Mouse (Mus musculus) liver, embryonic 15.5 days (tissue): ENCODE data around the gene Olfm1. TPM values are rescaled to one million over a fixed set of nuclear protein-coding genes. Genes with fewer than 3 reads are reported as not detected.

Experiments used
- ATAC-seq: fragments of 200-750 bp; cut with Nextera tagmentation; 2 replicates; pipeline ENCODE4 v1.8.0; 2017; ENCODE audit warnings: moderate number of reproducible peaks, mild to moderate bottlenecking, moderate library complexity; ENCODE audit not compliant: insufficient read depth
- H3K27ac ChIP-seq: fragments of 300-500 bp; sonication (generic); replicated peaks from 2 replicates; pipeline ENCODE4 v1.5.1; 2015; ENCODE audit warnings: mild to moderate bottlenecking, inconsistent platforms
- H3K27me3 ChIP-seq: fragments of 300-500 bp; sonication (generic); 2 replicates; pipeline ENCODE4 v1.6.1; 2015; ENCODE audit warnings: mild to moderate bottlenecking, inconsistent platforms
- H3K36me3 ChIP-seq: fragments of 300-500 bp; sonication (generic); replicated peaks from 2 replicates; pipeline ENCODE4 v1.6.1; 2015; ENCODE audit warnings: moderate library complexity, mild to moderate bottlenecking, inconsistent platforms
- H3K4me1 ChIP-seq: fragments of 300-500 bp; sonication (generic); replicated peaks from 2 replicates; pipeline ENCODE4 v1.6.1; 2015; ENCODE audit warnings: inconsistent platforms
- H3K4me2 ChIP-seq: fragments of 300-500 bp; sonication (generic); 2 replicates; pipeline ENCODE4 v1.6.1; 2015; ENCODE audit warnings: moderate library complexity, mild to moderate bottlenecking, inconsistent platforms
- H3K4me3 ChIP-seq: fragments of 300-500 bp; sonication (generic); replicated peaks from 2 replicates; pipeline ENCODE4 v1.5.1; 2015; ENCODE audit warnings: mild to moderate bottlenecking, inconsistent platforms
- H3K9ac ChIP-seq: fragments of 300-500 bp; sonication (generic); 2 replicates; pipeline ENCODE4 v1.6.1; 2015; ENCODE audit warnings: moderate library complexity, mild to moderate bottlenecking, inconsistent platforms
- H3K9me3 ChIP-seq: fragments of 300-500 bp; sonication (generic); replicated peaks from 2 replicates; pipeline ENCODE4 v1.6.1; 2016; ENCODE audit warnings: inconsistent platforms
- WGBS: fragments of 180-500 bp; shearing (Covaris S2); methylation state at CpG from one replicate; pipeline ENCODE4 v1.1.7; 2015; ENCODE audit warnings: mixed read lengths; ENCODE audit not compliant: insufficient replicate concordance; 5-methylcytosine and 5-hydroxymethylcytosine counted together
- polyA plus RNA-seq: library from polyadenylated mRNA; unstranded; fragments of >200 nt; fragmentation: Nextera tagmentation; extraction: Ambion mirVana; gene quantifications from 2 replicates; pipeline ENCODE4 v1.2.1, GENCODE M21; 2015

The Olfm1 gene
- polyA plus RNA-seq, 1 experiment from 2014 or later = 1.4 TPM

- WGBS = 51% methylated on average over 5 of the region's 5 CpGs
- no peak overlapping the region for H3K4me2 ChIP-seq
- H3K4me1 ChIP-seq = no peaks in the 10 kb centered on the region
- no peaks in the 10 kb centered on the region for H3K36me3 ChIP-seq
- no peak overlapping the region for H3K27ac ChIP-seq
- no peaks in the 10 kb centered on the region for H3K9me3 ChIP-seq
- H3K9ac ChIP-seq = no peak overlapping the region
- H3K4me3 ChIP-seq = no peak overlapping the region
- no peak for ATAC-seq
- peaks cover 13% of the 10 kb centered on the region; the same call in 1 of the 2 replicates for H3K27me3 ChIP-seq
Observed at GRCm38 (mm10) chr2:28216211-28216775, 23.5 kb downstream of the Olfm1 start.

DNA sequence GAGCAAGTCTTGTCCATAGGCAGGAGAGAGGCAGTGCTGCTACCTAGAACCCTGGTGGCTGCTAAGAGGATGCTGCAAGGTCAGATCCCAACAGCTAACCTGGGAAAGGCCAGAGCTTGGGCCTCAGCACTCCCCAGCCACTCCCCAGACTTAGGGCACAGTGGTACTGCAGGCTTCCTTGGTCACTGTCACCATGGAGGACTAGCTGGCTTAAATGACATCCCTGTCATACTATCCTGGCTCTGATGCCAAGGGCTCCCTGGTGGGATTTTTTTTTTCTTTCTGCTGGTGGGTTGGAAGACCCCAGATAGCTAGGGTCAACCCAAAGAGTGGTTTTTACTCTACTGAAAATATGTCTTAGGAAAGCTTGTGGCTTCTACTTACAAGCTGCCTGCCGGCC lies 25.0 kb downstream of the Olfm1 start:
- Histone ChIP-seq H3K36me3 (no peaks in the 10 kb centered on the region), H3K9ac (no peak overlapping the region), H3K4me2 (no peak overlapping the region), H3K9me3 (no peaks in the 10 kb centered on the region), H3K27me3 (peaks cover 3% of the 10 kb centered on the region; the same call in 1 of the 2 replicates), H3K4me3 (no peak overlapping the region), H3K4me1 (no peaks in the 10 kb centered on the region), H3K27ac (no peak overlapping the region)
- no peak for ATAC-seq
- 65% methylated on average over 1 of the region's 1 CpGs for WGBS

DNA sequence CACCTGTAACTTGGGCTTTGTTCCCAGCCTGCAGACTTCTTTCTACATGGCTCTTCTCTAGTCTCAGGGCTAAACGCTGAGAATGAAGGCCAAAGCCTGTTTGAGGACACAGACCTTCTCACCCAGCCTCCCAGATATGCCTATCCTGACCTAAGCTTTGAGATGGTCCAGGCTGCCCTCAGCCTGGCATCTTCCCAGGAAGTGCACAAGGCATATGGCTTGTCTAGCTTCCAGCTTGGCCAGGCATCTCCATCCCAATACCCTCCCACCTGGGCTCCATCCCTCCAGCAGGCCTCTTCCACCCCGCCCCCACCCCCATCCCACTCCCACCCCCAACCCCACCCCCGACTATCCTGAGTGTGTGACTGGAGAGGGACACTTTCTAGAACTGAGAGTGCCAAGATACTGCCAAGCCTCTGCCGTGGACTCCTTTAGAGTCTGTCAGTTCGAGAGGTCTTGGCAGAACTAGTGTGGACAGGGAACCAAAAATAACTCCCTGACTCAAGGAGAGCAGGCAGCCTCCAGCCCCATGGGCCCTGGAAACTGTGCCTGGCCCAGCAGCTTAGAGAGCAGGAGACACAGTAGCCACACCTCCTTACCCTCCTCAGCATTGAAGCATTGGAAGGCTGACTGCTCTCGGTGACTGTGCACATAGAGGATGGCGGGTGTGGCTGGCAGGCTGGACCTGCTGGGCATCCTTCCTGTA lies 26.0 kb downstream of the Olfm1 start:
- H3K4me3 ChIP-seq = no peak overlapping the region
- H3K27me3 ChIP-seq = no peaks in the 10 kb centered on the region; the same call in 1 of the 2 replicates
- no peak overlapping the region for H3K27ac ChIP-seq
- no peak for ATAC-seq
- no peaks in the 10 kb centered on the region for H3K36me3 ChIP-seq
- no peak overlapping the region for H3K4me2 ChIP-seq
- H3K9me3 ChIP-seq = no peaks in the 10 kb centered on the region
- no peaks in the 10 kb centered on the region for H3K4me1 ChIP-seq
- H3K9ac ChIP-seq = no peak overlapping the region
- 47% methylated on average over 7 of the region's 7 CpGs for WGBS

- 40% methylated on average over 1 of the region's 1 CpGs for whole genome bisulfite sequencing
- Histone ChIP-seq H3K27me3 (no peaks in the 10 kb centered on the region; the same call in 1 of the 2 replicates), H3K9me3 (no peaks in the 10 kb centered on the region), H3K4me3 (no peak overlapping the region), H3K36me3 (no peaks in the 10 kb centered on the region), H3K9ac (no peak overlapping the region), H3K4me2 (no peak overlapping the region), H3K4me1 (no peaks in the 10 kb centered on the region), H3K27ac (no peak overlapping the region)
- ATAC-seq = no peak
Observed at GRCm38 (mm10) chr2:28219625-28220024, 26.8 kb downstream of the Olfm1 start.

- Histone ChIP-seq H3K9ac (no peak overlapping the region), H3K9me3 (no peaks in the 10 kb centered on the region), H3K36me3 (no peaks in the 10 kb centered on the region), H3K27me3 (no peaks in the 10 kb centered on the region; the same call in 1 of the 2 replicates), H3K27ac (no peak overlapping the region), H3K4me1 (no peaks in the 10 kb centered on the region), H3K4me2 (no peak overlapping the region), H3K4me3 (no peak overlapping the region)
- WGBS = 61% methylated on average over 2 of the region's 2 CpGs
- no peak for ATAC-seq
Observed at GRCm38 (mm10) chr2:28221803-28222202, 29.0 kb downstream of the Olfm1 start.

GRCm38 (mm10) chr2:28224819-28225218 lies 32.0 kb downstream of the Olfm1 start:
- no peaks in the 10 kb centered on the region for H3K36me3 ChIP-seq
- no peak overlapping the region for H3K4me3 ChIP-seq
- H3K4me1 ChIP-seq = no peaks in the 10 kb centered on the region
- no peak overlapping the region for H3K9ac ChIP-seq
- WGBS = 47% methylated on average over 5 of the region's 5 CpGs
- H3K9me3 ChIP-seq = no peaks in the 10 kb centered on the region
- ATAC-seq = no peak
- H3K27me3 ChIP-seq = peaks cover 9% of the 10 kb centered on the region
- H3K27ac ChIP-seq = no peak overlapping the region
- no peak overlapping the region for H3K4me2 ChIP-seq

GRCm38 (mm10) chr2:28225906-28226305 lies 33.1 kb downstream of the Olfm1 start:
- Histone ChIP-seq H3K4me1 (no peaks in the 10 kb centered on the region), H3K9ac (no peak overlapping the region), H3K4me3 (no peak overlapping the region), H3K27ac (no peak overlapping the region), H3K36me3 (no peaks in the 10 kb centered on the region), H3K4me2 (no peak overlapping the region), H3K27me3 (peaks cover 9% of the 10 kb centered on the region), H3K9me3 (no peaks in the 10 kb centered on the region)
- no peak for ATAC-seq
- 59% methylated on average over 3 of the region's 3 CpGs for WGBS

DNA sequence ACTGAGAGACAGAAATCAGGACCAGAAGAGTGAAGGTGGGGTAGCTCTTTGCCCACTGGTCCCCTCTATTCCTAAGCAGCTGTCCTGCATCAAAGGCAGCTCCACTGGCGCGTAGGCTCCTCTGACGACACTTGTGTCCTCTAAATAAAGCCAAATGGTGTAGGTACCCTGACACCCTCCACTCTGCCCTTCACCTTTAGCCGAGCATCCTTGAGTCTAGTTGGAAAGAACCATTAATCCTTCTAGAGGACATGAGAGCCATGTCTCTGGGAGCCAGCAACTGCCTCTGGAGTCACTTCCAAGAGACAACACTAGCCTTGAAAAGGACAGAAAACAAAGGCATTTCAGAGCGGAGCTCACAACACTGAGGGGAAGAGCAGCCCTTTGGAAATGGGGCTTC lies 34.2 kb downstream of the Olfm1 start:
- H3K27me3 ChIP-seq = peaks cover 9% of the 10 kb centered on the region
- 45% methylated on average over 5 of the region's 5 CpGs for WGBS
- H3K27ac ChIP-seq = no peak overlapping the region
- no peak for ATAC-seq
- H3K4me1 ChIP-seq = no peaks in the 10 kb centered on the region
- no peaks in the 10 kb centered on the region for H3K36me3 ChIP-seq
- H3K4me3 ChIP-seq = no peak overlapping the region
- no peak overlapping the region for H3K4me2 ChIP-seq
- H3K9ac ChIP-seq = no peak overlapping the region
- no peaks in the 10 kb centered on the region for H3K9me3 ChIP-seq

DNA sequence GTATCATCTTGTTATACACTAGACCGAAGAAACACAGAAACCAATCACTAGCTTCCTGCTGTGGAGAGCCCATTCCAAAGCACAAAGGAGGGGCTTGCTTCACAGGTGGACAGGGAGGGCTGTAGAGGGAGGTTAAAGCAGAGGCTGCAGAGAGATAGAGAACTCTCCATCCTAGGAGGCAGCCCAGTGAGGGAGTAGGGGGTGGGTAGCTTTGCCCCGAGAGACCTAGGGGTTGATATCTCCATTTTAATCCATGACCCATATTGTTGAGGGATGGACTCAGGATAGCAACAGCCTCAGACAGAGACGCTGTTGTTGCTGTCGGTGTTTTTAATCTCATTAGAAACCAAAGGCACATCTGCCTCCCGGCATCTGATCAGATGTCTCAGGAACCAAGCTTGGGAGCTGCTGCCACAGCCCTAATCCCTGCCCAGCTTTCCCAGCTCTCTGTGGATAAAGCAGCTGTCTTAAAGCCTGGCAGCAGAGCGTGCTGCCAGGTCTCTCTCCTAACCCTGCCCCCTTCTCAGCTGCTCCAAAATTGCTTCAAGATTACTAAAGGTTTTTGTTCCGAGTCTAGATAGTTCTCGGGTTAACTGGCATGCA lies 34.9 kb downstream of the Olfm1 start:
- Histone ChIP-seq H3K4me1 (no peaks in the 10 kb centered on the region), H3K4me2 (no peak overlapping the region), H3K27ac (no peak overlapping the region), H3K36me3 (no peaks in the 10 kb centered on the region), H3K27me3 (peaks cover 9% of the 10 kb centered on the region), H3K9me3 (no peaks in the 10 kb centered on the region), H3K4me3 (no peak overlapping the region), H3K9ac (no peak overlapping the region)
- no peak for ATAC-seq
- 59% methylated on average over 8 of the region's 8 CpGs for WGBS

DNA sequence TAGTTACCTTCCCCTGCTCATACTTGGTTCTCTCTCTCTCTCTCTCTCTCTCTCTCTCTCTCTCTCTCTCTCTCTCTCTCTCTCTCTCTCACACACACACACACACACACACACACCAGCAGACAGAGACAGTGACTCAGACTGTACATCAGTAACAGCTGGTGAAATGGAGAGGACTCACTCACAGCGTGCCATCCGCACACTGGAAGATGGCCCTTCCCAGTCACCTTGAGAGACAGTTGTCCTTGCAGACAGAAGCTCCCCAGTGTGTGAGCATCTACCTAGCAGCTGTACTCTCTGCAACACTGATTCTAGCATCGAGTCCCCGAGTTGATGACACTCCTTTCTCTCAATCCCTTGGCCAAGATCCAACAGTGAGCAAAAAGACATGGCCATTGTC lies 35.6 kb downstream of the Olfm1 start:
- no peaks in the 10 kb centered on the region for H3K36me3 ChIP-seq
- no peak overlapping the region for H3K9ac ChIP-seq
- peaks cover 9% of the 10 kb centered on the region for H3K27me3 ChIP-seq
- H3K27ac ChIP-seq = no peak overlapping the region
- no peak overlapping the region for H3K4me2 ChIP-seq
- ATAC-seq = no peak
- H3K4me3 ChIP-seq = no peak overlapping the region
- WGBS = 62% methylated on average over 4 of the region's 4 CpGs
- no peaks in the 10 kb centered on the region for H3K9me3 ChIP-seq
- H3K4me1 ChIP-seq = no peaks in the 10 kb centered on the region

DNA sequence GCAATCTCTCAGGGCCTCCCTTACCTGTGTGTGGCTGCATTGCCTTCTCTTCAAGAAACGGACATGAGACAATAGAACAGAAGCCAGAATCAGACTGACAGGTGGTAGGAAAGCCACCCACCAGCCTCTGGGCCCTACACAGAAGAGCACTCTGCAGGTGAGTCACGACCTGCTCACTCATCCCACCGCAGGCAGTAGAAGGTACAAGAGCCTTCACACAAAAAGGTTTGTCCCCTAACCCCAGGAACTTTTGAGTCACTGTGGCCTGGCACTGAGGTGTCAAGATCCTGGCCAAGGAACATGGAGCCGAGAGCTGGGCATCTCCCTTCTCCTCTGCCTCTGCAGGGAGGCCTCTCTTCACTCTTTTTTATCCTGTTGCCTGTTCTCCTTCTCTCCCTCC lies 42.3 kb downstream of the Olfm1 start:
- Histone ChIP-seq H3K27me3 (0 out of 2 replicates have a peak, but pooled peaks cover 5% of the 10 kb centered on the region), H3K36me3 (no peaks in the 10 kb centered on the region), H3K9ac (no peak overlapping the region), H3K4me1 (no peaks in the 10 kb centered on the region), H3K4me2 (no peak overlapping the region), H3K9me3 (no peaks in the 10 kb centered on the region), H3K4me3 (no peak overlapping the region), H3K27ac (no peak overlapping the region)
- no peak for ATAC-seq
- WGBS = 56% methylated on average over 4 of the region's 4 CpGs
